Mouse (Mus musculus) thymus, adult 2 months (tissue): ENCODE results near the gene Taf6l. TPM values are rescaled to one million over a fixed set of nuclear protein-coding genes. Genes with fewer than 3 reads are reported as not detected.

Experiments
- DNase-seq: peaks from one replicate; pipeline ENCODE4 v3.0.0; 2021
- H3K27ac ChIP-seq: fragments of 200-500 bp; 2 replicates; pipeline ENCODE4 v1.5.1; 2012; ENCODE audit warnings: low read length, control low read depth; ENCODE audit not compliant: control insufficient read depth, insufficient read depth
- H3K27me3 ChIP-seq: fragments of 200-500 bp; 2 replicates; pipeline ENCODE4 v1.6.1; 2012; ENCODE audit warnings: mild to moderate bottlenecking, low read length, moderate library complexity, mixed read lengths; ENCODE audit not compliant: control insufficient read depth, insufficient read depth
- H3K36me3 ChIP-seq: fragments of 200-500 bp; 2 replicates; pipeline ENCODE4 v1.6.1; 2012; ENCODE audit warnings: mild to moderate bottlenecking, low read length, moderate library complexity; ENCODE audit not compliant: control insufficient read depth, insufficient read depth
- H3K4me1 ChIP-seq: fragments of 200-500 bp; replicated peaks from 2 replicates; pipeline ENCODE4 v1.6.1; 2012; ENCODE audit warnings: low read length; ENCODE audit not compliant: control insufficient read depth, insufficient read depth
- H3K4me3 ChIP-seq: fragments of 200-500 bp; 2 replicates; pipeline ENCODE4 v1.5.1; 2012; ENCODE audit warnings: mild to moderate bottlenecking, low read length, control low read depth, moderate library complexity; ENCODE audit not compliant: control insufficient read depth, insufficient read depth
- CTCF ChIP-seq: fragments of 200-500 bp; IDR thresholded peaks from 2 replicates; pipeline ENCODE4 v1.5.1; 2012; ENCODE audit warnings: mild to moderate bottlenecking, control low read depth, low read length, moderate library complexity, borderline replicate concordance; ENCODE audit not compliant: control insufficient read depth, poor library complexity, insufficient read depth; ENCODE audit errors: extremely low read depth
- POLR2A ChIP-seq: fragments of 200-500 bp; IDR thresholded peaks from 2 replicates; pipeline ENCODE4 v1.6.1; 2012; ENCODE audit warnings: mild to moderate bottlenecking, low read length, control low read depth, moderate library complexity; ENCODE audit not compliant: control insufficient read depth, poor library complexity, insufficient read depth; ENCODE audit errors: extremely low read depth
- WGBS: fragments of 180-500 bp; shearing (Covaris S2); methylation state at CpG from one replicate; pipeline ENCODE4 v1.1.7; 2018; 5-methylcytosine and 5-hydroxymethylcytosine counted together
- polyA plus RNA-seq: library from polyadenylated mRNA; depleted of rRNA; stranded (reverse); fragments of >200 nt; gene quantifications from 2 replicates; pipeline ENCODE4 v1.2.3, GENCODE M21; 2012

The Taf6l gene
- polyA plus RNA-seq, 1 experiment = 24.9 TPM

GRCm38 (mm10) chr19:8742176-8742575, 44.0 kb downstream of the Taf6l start:
- peak overlapping the region; percentile 70; the same call in 1 of the 2 replicates for H3K27ac ChIP-seq
- WGBS = 7% methylated on average over 14 of the region's 14 CpGs
- peak overlapping the region; percentile 81 for H3K4me3 ChIP-seq
- H3K36me3 ChIP-seq = peaks cover 21% of the 10 kb centered on the region
- peaks cover 13% of the 10 kb centered on the region for H3K4me1 ChIP-seq
- TF ChIP-seq CTCF (no peak), POLR2A (no peak)
- no peak for DNase-seq
- no peaks in the 10 kb centered on the region for H3K27me3 ChIP-seq

DNA sequence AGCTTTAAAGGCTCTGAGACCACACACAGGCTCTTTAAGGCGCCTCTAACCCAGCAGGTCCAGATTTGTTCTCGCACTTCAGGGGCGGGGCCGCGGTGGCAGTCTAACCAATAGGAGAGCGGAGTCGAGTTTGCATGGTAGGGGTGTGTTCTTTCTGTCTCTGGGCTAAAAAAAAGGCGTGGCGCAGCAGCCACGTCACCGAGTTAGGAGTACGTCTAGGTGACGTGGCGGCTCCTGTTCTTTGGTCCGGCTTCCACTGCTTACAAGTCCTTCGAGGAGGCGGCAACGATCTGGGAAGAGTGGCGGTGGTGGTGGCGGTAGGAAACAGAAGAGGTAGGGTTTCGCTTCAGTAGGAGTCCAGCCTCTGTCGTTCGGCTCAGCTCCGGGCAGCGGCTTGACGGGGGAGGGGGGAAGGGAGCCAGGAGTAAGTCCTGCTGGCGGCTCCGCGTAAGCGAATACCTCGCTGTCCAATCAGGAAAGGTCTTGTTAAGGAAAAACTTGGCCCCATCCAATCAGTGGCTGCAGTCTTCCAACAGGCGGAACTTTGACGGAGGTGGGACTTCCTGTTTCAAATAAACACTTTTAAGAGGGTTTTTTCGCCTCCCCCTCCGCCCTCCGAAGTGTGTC, 44.9 kb downstream of the Taf6l start, which contains the start of gene Stx5a:
Gene Stx5a (plus strand): TSS at position 171 of the 627 bp plus-strand sequence.
- WGBS = under 1% methylated on average over 36 of the region's 36 CpGs
- peak; percentile 72 for TF ChIP-seq CTCF
- peak; percentile 63; the same call in 1 of the 2 replicates for TF ChIP-seq POLR2A
- peaks cover 16% of the 10 kb centered on the region for H3K36me3 ChIP-seq

GRCm38 (mm10) chr19:8740603-8741002, 45.6 kb downstream of the Taf6l start, which contains the start of gene 1700092M07Rik:
TSS of gene 1700092M07Rik (plus strand) at chr19:8740718.
- TF ChIP-seq POLR2A (no peak), CTCF (no peak)
- Histone ChIP-seq H3K36me3 (peaks cover 12% of the 10 kb centered on the region), H3K4me1 (peaks cover 15% of the 10 kb centered on the region), H3K27me3 (no peaks in the 10 kb centered on the region), H3K4me3 (peak within 1 kb of the TSS; percentile 81), H3K27ac (peak within 1 kb of the TSS; percentile 81)
- WGBS = 83% methylated on average over 14 of the region's 14 CpGs
- no peak for DNase-seq

More for the DNA sequence above, 44.9 kb downstream of the Taf6l start, which contains the start of gene Stx5a:
- Histone ChIP-seq H3K27ac (peak within 1 kb of the TSS; percentile 81), H3K27me3 (no peaks in the 10 kb centered on the region), H3K4me1 (peaks cover 13% of the 10 kb centered on the region), H3K4me3 (peak within 1 kb of the TSS; percentile 81)
- DNase-seq = peak; percentile 94

GRCm38 (mm10) chr19:8739646-8740045, 46.6 kb downstream of the Taf6l start:
- H3K36me3 ChIP-seq = peaks cover 5% of the 10 kb centered on the region; the same call in 1 of the 2 replicates
- H3K4me3 ChIP-seq = no peak overlapping the region
- no peaks in the 10 kb centered on the region for H3K27me3 ChIP-seq
- H3K4me1 ChIP-seq = peaks cover 15% of the 10 kb centered on the region
- no peak for DNase-seq
- TF ChIP-seq CTCF = no peak
- no peak for TF ChIP-seq POLR2A
- no peak overlapping the region for H3K27ac ChIP-seq
- 95% methylated on average over 6 of the region's 6 CpGs for WGBS

DNA sequence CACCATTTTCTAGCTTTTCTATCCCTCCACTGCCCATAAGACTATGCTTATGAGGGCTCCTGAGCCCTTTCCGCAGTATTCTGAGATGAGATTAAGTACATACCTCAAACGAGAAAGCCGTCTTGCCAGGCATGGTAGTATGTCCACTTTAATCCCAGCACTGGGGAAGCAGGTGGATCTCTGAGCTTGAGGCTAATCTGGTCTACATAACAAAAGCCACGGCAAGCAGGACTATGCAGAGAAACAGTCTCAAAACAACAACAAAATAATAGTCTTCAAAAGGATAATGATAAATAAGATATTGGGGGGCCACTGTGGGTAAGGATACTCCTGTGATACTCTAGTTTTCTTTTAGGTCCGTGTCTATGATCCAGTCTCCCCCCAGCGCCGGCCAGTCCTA, 47.3 kb downstream of the Taf6l start:
- peaks cover 15% of the 10 kb centered on the region for H3K4me1 ChIP-seq
- H3K36me3 ChIP-seq = peaks cover 5% of the 10 kb centered on the region; the same call in 1 of the 2 replicates
- 94% methylated on average over 7 of the region's 7 CpGs for WGBS

DNA sequence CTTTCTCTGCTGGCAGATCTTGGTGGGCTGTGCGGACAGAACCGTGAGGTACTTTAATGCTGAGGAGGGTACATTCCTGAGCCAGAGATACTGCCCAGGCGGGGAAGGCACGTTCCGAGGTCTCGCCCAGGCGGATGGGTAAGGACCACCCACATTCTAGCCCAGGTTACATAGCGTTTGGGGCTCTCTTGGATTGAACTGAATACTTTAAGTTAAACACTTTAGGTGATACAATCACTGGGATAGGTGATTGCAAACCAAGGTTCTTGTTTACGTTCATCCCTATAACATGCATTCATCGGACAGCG, 50.1 kb downstream of the Taf6l start:
- Histone ChIP-seq H3K4me1 (peaks cover 8% of the 10 kb centered on the region), H3K4me3 (peak overlapping the region; percentile 69), H3K27me3 (no peaks in the 10 kb centered on the region), H3K36me3 (no peaks in the 10 kb centered on the region; the same call in 1 of the 2 replicates), H3K27ac (no peak overlapping the region)
- DNase-seq = no peak
- TF ChIP-seq POLR2A (no peak), CTCF (no peak)
- WGBS = 1% methylated on average over 11 of the region's 11 CpGs

More for the DNA sequence above, 47.3 kb downstream of the Taf6l start:
- no peak overlapping the region for H3K27ac ChIP-seq
- DNase-seq = no peak
- TF ChIP-seq CTCF = no peak
- TF ChIP-seq POLR2A = no peak
- H3K27me3 ChIP-seq = no peaks in the 10 kb centered on the region
- no peak overlapping the region for H3K4me3 ChIP-seq
